Mouse (Mus musculus): ENCODE data around the gene Gm7168.

DNA sequence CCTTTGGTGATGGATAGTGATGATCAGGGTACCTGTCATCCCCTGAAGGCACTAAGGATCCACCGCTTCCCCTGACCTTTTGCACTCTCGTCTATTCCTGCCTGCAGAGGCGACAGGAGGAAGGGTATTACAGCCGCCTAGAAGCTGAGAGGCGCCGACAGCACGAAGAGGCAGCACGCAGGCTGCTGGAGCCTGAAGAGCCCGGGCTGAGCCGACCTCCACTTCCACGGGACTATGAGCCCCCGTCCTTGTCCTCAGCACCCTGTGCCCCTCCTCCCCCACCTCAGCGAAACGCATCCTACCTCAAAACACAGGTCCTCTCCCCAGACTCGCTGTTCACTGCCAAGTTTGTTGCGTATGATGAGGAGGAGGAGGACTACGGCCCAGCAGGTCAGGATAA, 49.3 kb upstream of the Gm7168 start:
- TF ChIP-seq EP300 (IDR thresholded peaks at IDR 0.05; ENCODE audit: low read length) (no peak), SIN3A (IDR thresholded peaks at IDR 0.05; ENCODE audit: low read length) (no peak), CTCF (conservative IDR thresholded peaks at IDR 0.05 in 1 of 2, IDR thresholded peaks at IDR 0.05 in 1 of 2; ENCODE audit: low read depth in 2 of 2, low read length in 2 of 2) (no peak), NELFE (IDR thresholded peaks at IDR 0.05; ENCODE audit: low read depth, low read length) (no peak), CHD1 (IDR thresholded peaks at IDR 0.05; ENCODE audit: low read depth, low read length) (no peak), MAX (IDR thresholded peaks at IDR 0.05; ENCODE audit: low read length) (no peak), POLR2A (IDR thresholded peaks at IDR 0.05; ENCODE audit: low read depth, low read length) (no peak), MXI1 (IDR thresholded peaks at IDR 0.05; ENCODE audit: low read depth, low read length) (no peak), HCFC1 (IDR thresholded peaks at IDR 0.05; ENCODE audit: low read depth, low read length) (no peak)

All from CH12.LX (cell line).